Mouse (Mus musculus) thymus, postnatal 25 days (tissue): ENCODE measurements around the gene Hbp1.

Source experiments
- DNase-seq: peaks from one replicate; pipeline ENCODE4 v3.0.0; 2022

Gene Hbp1

GRCm38 (mm10) chr12:31949193-31949741 is 1.1 kb downstream of the Hbp1 start:
- DNase-seq = peak; percentile 73

GRCm38 (mm10) chr12:31948101-31949000 is 2.0 kb downstream of the Hbp1 start:
- no peak for DNase-seq

GRCm38 (mm10) chr12:31947476-31947875 is 2.9 kb downstream of the Hbp1 start:
- DNase-seq = peak; percentile 55

- no peak for DNase-seq
Measured at GRCm38 (mm10) chr12:31944405-31944804, 5.9 kb downstream of the Hbp1 start.

GRCm38 (mm10) chr12:31943020-31943654 is 7.2 kb downstream of the Hbp1 start:
- DNase-seq = no peak

- no peak for DNase-seq
Measured at GRCm38 (mm10) chr12:31939026-31939425, 11.3 kb downstream of the Hbp1 start.

- DNase-seq = no peak
Measured at GRCm38 (mm10) chr12:31938391-31938997, 11.8 kb downstream of the Hbp1 start.

GRCm38 (mm10) chr12:31937613-31938012 is 12.7 kb downstream of the Hbp1 start:
- no peak for DNase-seq

- no peak for DNase-seq
Measured at GRCm38 (mm10) chr12:31936657-31937300, 13.6 kb downstream of the Hbp1 start.

- no peak for DNase-seq
Measured at GRCm38 (mm10) chr12:31931818-31932217, 18.5 kb downstream of the Hbp1 start.

- no peak for DNase-seq
Measured at GRCm38 (mm10) chr12:31928498-31928897, 21.8 kb downstream of the Hbp1 start.

GRCm38 (mm10) chr12:31926661-31927061 is 23.7 kb downstream of the Hbp1 start:
- peak; percentile 51 for DNase-seq

- DNase-seq = no peak
Measured at GRCm38 (mm10) chr12:31925343-31925742, 25.0 kb downstream of the Hbp1 start.

- DNase-seq = no peak
Measured at GRCm38 (mm10) chr12:31924135-31924534, 26.2 kb downstream of the Hbp1 start.

GRCm38 (mm10) chr12:31920464-31921405 is 29.6 kb downstream of the Hbp1 start:
- DNase-seq = no peak

- DNase-seq = no peak
Measured at GRCm38 (mm10) chr12:31917245-31917644, 33.1 kb downstream of the Hbp1 start.

- no peak for DNase-seq
Measured at GRCm38 (mm10) chr12:31916691-31917090, 33.6 kb downstream of the Hbp1 start.

- no peak for DNase-seq
Measured at GRCm38 (mm10) chr12:31913614-31914013, 36.7 kb downstream of the Hbp1 start.

GRCm38 (mm10) chr12:31912966-31913551 is 37.3 kb downstream of the Hbp1 start:
- DNase-seq = no peak

GRCm38 (mm10) chr12:31907436-31907835 is 42.9 kb downstream of the Hbp1 start:
- DNase-seq = no peak
